Mouse (Mus musculus) large intestine, adult 2 months (tissue): Measurements from ENCODE around the gene Btg3. TPM values are rescaled to one million over a fixed set of nuclear protein-coding genes. Genes with fewer than 3 reads are reported as not detected.
"Not testable (repeated sequence)": the region's sequence is repeated elsewhere in the genome, so short reads cannot be mapped to it uniquely, and the experiment has no call there.

Experiments used
- DNase-seq: peaks from one replicate; pipeline ENCODE4 v3.0.0-alpha.2; 2012; ENCODE audit warnings: low read depth, low spot score
- WGBS: fragments of 180-500 bp; shearing (Covaris S2); methylation state at CpG from one replicate; pipeline ENCODE4 v1.1.7; 2018; 5-methylcytosine and 5-hydroxymethylcytosine counted together
- polyA plus RNA-seq: library from polyadenylated mRNA; depleted of rRNA; stranded (reverse); fragments of >200 nt; gene quantifications from 2 replicates; pipeline ENCODE4 v1.2.3, GENCODE M21; 2012; rRNA removed

The Btg3 gene
- polyA plus RNA-seq = 1.5 and 2.3 TPM in 2 replicates

DNA sequence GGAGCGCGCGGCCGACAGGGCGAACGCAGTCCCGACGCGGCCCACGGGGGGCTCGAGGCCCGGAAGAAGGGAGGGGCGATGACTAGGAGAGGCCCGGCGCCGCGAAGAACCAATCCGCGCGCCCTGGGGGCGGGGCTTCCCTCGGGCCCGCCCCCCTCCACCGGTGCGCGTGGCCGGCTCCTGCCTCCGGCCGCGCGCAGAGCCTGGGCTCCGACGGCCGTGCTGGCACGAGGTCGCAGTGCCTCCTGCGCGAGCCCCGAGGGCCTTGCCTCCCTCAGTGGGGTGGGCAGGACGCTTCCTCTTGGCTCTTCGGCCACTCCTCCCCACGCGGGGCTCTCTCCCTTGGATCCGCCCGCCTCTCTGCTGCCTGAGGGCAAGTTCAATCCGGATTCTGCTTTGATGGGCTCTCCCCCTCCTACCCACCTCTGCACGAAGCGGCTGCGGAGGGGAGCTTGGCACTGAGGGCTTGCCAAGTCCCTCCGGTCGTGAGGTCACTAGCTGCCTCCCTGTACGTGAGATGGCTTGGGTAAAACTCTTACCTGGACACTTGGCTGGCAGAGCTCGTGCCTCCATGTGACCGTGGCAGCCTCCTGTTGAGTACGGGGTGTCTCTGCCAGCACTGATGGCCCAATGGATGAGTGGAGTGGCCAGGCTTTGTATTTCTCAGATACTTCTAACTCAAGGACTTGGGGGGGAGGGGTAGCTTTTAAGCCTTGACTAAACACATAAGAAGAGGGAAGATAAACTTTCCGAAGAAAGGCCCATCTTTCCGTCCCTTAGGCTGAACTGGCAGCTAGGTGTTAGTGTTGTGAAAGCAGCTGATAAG is at the start of gene Btg3:
Btg3 (minus strand) TSS at position 448 of the 826 bp plus-strand sequence.
- WGBS = 6% methylated on average over 55 of the region's 57 CpGs
- DNase-seq = peak; percentile 53

DNA sequence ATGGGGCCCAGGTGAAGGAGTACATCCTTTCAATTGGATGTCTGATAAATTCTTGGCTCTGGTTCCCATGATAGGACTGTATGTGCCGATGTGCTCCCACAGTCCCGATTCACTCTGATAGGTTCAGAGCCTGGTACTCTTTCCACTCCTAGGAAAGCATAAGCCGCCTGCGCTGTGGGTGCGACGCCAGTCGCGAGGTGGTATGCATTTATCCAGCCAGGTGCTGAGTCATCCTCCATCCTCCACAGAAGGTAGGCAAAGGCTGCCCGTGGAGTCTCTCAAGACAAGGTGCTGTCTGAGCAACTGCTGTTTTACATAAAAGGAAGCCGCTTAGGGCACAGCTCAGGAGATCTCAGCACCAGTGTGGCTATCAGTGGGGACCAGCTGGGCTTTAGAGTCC is 40.7 kb upstream of the Btg3 start:
- 64% methylated on average over 10 of the region's 10 CpGs for WGBS
- no peak for DNase-seq

DNA sequence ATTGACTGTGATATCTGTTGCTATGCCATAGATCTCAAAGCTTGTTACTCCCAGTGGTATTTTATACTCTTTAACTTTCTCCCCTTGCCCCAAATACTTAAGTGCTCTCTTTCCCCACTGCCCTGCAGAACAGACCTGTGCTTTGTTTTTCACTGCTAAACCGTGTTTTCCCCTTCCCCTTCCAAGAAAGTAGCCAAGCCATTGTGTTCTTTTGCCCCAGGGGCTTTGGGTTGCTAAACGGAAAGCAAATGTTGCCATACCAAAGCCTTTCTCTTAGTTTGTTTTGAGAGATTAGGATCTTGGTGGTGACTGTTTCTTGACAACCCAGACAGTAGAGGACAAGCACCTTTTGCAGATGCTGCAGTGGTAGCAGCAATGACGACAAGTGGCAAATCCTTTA is 39.5 kb upstream of the Btg3 start:
- WGBS = 13% methylated on average over 3 of the region's 3 CpGs
- DNase-seq = no peak

GRCm38 (mm10) chr16:78409991-78410390 is 33.0 kb upstream of the Btg3 start:
- 84% methylated on average over 10 of the region's 10 CpGs for WGBS
- DNase-seq = no peak

DNA sequence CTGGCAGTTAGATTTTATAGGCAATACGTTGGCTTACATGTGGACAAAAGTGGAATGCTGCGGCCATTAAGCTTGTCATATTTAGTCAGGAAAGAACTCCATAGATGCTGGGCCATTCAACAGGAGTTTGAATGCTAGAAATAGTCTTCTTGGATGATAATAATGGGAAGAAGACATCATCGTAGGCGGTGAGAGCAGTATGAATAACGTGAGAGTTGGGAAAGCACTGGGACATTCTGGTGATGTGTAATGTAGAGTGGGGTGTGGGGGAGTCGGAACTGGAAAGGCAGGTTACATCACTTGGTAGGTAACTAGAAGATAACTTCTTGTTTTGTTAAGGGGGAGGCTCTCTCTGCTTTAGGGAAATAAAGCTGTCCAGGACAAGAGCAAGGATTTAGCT is 30.9 kb upstream of the Btg3 start:
- DNase-seq = no peak
- WGBS = 83% methylated on average over 6 of the region's 6 CpGs

DNA sequence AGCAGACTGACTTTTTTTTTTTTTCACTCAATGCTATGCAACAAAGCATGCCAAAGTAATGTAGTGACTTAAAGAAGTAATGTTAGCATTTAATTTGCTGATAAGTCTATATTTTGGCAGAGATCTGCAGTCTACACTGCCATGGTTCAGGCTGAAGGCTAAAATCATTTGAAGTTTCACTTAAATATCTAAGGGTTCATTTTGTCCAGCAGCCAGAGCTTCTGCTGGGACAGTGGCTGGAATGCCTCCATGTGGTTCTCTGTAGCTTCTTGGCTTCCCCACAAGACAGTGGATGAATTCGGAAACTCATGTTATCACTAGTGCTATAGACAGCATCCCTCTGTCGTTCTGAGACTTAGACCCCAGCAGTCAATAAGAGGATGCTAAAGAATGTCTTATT is 29.7 kb upstream of the Btg3 start:
- WGBS = 67% methylated on average over 2 of the region's 2 CpGs
- DNase-seq = no peak

DNA sequence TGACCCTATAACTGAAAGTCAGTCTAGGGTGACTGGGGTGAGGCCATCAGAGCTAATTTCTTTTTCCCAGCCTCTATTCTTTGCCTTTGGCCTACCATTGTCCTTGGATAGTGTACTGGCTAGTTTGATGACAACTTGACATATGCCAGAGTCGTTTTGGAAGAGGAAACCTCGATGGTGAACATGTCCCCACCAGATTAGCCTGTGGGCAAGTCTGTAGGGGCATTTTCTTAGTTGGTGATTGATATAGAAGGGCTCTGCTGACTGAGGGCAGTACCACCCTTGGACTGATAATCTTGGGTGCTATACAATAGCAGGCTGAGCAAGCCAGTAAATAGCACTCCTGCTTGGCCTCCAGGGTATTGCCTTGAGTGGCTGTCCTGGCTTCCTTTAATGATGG is 25.3 kb upstream of the Btg3 start:
- WGBS = 34% methylated on average over 2 of the region's 2 CpGs

DNA sequence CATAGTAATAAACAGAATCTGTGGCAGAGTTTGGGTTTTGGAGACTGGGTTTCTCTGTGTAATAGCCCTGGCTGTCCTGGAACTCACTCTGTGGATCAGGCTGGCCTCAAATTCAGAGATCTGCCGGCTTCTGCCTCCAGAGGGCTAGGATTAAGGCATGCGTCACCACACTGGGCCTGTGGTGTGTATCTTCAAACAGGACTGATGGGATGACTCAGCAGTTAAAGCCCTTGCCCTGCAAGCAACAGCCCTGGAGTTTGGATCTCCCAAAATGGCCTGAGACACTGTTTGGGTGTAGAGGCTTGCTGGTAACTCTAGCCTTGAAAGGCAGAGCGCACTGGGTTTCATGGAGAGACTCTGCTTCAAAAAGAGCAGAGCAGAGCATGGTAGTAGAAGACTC is 22.4 kb upstream of the Btg3 start:
- DNase-seq = no peak
- WGBS = 80% methylated on average over 3 of the region's 3 CpGs

More for the DNA sequence above, 25.3 kb upstream of the Btg3 start:
- DNase-seq = no peak

DNA sequence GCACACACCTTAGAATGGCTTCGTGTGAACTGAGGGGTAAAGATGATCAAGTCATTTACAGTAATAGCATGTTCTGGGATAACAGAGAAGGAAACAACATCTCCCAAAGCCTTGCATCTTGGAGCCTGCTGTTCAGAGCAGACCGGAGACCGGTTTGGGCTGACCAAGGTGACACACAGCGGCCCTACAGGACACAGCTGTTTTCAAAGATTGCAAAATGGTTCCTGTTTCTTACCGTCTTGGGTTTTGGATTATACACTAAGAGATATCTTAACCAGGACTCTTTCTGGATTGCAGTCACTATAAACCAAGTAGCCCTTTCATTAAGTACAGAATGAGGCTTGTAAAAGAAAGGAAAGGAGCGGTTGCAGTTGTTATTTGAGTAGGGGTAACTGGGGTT is 21.7 kb upstream of the Btg3 start:
- no peak for DNase-seq
- 74% methylated on average over 6 of the region's 6 CpGs for WGBS

DNA sequence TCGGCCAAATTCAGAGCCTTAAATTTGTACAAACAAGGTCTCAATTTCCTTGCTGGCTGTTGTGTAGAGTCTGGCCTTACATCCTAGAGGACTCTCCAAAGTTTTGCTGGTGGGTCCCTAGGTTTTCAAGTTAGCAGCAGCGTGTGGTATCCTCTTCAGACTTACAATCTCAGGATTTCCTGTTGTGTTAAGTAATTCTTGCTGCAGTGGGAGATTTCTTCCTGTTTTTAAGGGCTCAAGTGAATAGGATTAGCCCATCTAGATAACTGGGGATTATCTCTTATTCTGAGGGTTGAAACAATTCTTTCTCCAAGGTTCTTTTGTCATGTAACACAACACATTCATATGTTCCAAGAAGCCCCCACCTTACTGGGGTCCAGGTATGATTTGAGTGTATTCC is 14.4 kb upstream of the Btg3 start:
- DNase-seq = no peak
- 74% methylated on average over 2 of the region's 2 CpGs for WGBS

DNA sequence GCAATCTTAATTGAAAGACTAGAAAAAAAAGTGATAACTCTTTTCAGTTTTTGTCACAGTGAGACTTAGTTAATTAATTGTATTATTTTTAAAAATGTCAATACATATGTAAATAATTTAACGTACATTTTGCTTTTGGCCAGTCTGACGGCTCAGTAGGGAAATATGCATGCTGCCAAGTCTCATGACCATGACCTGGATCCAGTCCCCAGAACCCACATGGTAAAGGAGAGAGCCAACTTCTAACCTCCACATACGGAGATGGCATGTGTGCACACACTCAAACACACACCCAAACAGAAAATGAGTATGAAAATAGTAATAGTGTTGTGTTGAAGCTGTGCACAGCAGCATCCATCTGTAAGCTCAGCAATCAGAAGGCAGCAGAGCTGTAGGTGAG is 13.0 kb upstream of the Btg3 start:
- WGBS = 78% methylated on average over 3 of the region's 3 CpGs
- DNase-seq = no peak

DNA sequence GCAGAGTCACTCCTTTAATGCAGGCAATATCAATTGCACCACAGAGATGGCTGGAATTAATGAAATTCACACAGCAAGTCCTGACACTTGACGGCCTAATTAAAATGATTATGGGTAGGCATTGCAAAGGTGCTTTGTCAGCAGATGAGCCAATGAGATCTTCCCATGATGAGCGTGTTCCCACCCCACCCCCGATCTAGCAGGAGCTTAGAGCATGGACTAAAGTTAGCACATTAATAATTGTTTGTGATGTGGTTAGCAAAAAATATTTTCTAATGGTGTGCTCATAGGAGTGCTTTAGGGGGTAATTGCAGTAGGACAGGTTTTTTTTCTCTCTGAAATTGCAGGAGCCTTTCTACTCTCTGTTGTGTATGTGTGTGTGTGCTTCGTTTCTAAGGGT is 12.1 kb upstream of the Btg3 start:
- WGBS = 77% methylated on average over 4 of the region's 4 CpGs
- no peak for DNase-seq

GRCm38 (mm10) chr16:78378493-78378892 is 1.5 kb upstream of the Btg3 start:
- DNase-seq = no peak
- WGBS = 63% methylated on average over 5 of the region's 5 CpGs

DNA sequence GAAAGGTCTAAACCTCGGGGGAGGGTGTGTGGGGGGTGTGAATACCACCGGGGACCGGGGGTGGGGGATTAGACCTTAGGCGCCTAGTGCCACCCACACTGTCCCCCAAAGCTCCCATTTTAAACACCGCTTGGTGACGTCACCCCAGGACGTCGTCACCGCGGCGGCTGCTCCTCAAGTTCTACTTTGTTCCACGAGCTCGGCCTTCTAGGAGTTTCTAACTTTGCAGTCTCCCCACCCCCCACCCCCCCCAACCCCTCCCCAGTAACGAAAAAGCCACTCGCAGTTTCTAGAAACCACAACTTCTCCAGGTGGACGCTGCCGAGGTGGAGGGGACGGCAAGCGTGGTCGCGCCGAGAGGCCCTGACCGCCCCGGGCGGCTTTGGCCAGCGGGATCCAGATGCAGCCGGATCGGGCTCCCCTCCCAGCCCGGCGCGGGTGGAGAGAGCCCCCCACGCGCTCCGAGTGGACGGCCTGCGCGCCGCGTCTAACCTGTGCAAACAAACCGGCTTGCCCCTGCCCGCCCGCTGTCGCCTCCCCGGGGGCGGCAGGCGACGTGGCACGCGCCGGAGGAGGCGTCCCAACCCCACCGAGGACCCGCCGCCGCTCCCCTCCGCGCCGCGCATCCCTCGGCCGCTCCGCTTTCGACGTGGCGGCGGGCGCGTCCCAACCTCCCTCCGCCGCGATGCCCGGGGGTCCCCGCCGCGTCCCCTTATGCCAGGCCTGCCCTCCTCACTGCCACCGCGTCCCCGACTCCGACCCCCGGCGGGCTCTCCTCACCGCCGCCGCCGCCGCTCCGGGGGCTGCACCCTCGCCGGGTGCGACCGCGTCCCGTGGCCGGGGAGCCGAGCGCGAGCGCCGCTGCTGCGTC is 936 bp downstream of the Btg3 start:
- 1% methylated on average over 100 of the region's 100 CpGs for WGBS
- no peak for DNase-seq

- no peak for DNase-seq
These were observed 1.8 kb downstream of the Btg3 start for GRCm38 (mm10) chr16:78375222-78375621.

DNA sequence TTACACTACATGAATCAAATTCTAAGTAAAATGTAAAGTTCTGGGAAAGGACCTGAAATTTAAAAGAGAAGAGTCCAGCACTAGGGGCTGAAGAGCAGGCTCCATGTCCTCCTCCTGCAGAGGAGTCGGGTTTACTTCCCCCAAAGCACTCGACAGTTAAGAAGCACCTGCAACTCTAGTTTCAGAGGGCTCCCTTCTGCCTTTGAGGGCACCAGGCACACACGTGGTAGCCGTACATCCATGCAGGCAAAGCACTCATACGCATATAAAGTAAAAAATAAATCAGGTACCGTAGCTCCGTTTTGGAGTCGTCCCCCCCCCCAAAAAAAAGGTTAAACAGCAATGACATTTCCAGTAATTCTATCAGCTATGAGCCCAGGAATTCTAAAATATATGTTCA is 3.2 kb downstream of the Btg3 start:
- WGBS = 80% methylated on average over 8 of the region's 8 CpGs
- DNase-seq = no peak

More at GRCm38 (mm10) chr16:78375222-78375621, 1.8 kb downstream of the Btg3 start:
- 62% methylated on average over 10 of the region's 10 CpGs for WGBS

- no peak for DNase-seq
- 82% methylated on average over 5 of the region's 5 CpGs for WGBS
These were observed 4.2 kb downstream of the Btg3 start for GRCm38 (mm10) chr16:78372786-78373185.

GRCm38 (mm10) chr16:78371491-78372046 is 5.4 kb downstream of the Btg3 start:
- WGBS = 43% methylated on average over 7 of the region's 7 CpGs
- no peak for DNase-seq

DNA sequence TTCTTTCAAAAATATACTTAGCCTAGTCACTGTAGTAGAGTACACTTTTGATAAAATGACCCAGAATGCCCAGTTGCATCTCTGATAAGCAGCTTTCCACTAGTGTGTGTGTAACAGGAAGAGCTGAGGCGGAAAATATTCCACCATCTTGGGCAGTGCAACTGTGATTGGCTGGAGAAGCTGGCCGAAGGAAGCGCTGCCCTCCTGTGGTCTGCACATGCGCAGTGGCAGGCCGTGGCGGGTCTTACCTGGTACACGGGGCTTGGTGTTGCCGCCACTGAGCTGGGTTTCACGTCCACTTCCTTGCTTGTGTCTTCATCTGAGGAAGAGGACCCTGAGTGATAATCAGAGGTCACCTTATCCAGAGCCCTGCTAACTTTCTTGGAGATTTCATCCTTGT is 12.4 kb downstream of the Btg3 start:
- DNase-seq = not testable (repeated sequence)
- WGBS = 90% methylated on average over 9 of the region's 9 CpGs

DNA sequence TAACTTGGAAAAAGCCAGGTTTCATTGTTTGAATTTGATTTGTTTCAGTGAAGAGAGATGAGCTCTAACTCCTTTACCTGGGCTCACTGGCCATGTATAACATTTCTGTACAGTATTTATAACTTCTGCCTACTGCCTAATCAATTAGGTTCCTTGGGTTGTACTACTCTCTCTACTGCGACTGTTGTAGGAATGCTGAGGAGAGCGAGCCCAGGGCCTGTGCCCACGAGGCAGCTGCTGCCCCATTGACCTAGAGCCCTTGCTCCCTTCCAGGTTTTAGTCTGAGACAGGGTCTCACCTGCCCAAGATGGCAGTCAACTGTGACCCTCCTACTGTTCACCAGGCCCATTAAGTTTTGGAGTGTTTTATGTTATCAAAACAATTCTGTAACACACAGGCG is 15.5 kb downstream of the Btg3 start:
- WGBS = 92% methylated on average over 4 of the region's 4 CpGs
- no peak for DNase-seq
